Mouse (Mus musculus) lung, postnatal 4 days (tissue): ENCODE measurements at regions not wholly inside any gene's neighbourhood (a gene's known extent, or its start where the extent isn't known, plus 50 kb on each side); places are given as distances from the start of the nearest gene placed in this dataset.

Experiments used
- DNase-seq, 2 experiments: peaks; one replicate each; pipeline ENCODE4 v3.0.0; 2021

DNA sequence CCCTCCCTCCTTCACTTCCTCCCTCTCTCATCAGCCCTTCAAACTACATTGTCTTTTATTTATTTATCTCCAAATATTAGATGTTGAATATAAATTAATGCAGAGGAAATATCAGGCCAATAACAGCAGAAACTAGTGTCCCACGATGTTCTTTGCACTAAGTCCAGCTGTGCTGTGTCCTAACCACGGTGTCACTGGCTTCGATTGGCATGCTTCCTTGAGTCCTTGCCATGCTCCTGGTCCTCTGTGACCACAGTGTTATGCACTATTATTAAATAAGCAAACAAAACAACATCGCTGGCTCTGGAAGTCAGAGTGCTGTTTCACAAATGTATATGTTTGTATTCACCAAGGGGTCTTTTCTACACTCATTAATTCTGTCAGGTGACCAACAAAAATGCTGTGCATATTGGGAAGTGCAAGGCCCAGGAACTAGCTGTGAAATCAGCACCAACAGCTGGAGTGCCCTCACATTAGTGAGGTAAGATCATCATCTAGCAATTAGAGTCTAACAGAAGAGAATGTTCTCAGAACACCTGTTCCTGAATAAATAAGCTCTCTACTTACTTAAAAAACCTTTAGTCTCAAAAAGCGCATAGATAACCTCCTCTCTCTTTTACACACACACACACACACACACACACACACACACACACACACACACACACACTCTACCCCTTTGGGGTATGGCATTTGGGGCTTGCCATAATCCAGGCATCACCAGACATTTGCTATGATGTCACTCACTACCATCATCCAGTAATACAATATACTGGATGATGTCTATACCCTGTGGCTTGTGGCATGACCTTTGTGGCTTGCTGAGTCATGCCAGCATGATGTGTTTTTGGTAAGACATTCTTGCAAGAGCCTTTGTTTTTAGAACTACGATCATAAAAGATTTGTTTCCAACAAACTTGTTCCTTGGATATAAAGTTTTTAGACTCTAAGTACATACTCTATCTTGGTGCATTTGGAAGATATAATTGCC, 81.9 kb upstream of the Rgs2 start:
- peak in 1 of 2 experiments; percentile 28 for DNase-seq

- DNase-seq: no peak
Measured at GRCm38 (mm10) chr1:144078972-144079371, 75.0 kb upstream of the Rgs2 start.

DNA sequence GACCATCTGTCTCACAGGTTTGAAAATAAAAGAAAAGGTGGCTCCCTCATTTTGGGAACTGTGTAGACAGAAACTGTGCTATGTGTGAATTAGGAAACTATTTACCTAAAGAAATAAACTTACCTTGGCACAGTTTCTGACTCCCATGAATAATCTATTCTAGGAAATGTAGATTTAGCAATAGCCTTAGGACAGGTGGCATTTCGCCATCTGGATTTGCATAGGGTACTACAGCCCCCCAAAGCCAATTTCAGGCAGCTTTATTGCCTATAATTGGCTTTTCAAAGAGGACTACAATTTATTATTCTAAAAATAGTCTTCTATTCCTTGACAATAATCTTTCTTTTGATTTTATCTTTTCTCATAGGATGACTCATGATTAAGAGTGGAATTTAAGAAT, 74.5 kb upstream of the Rgs2 start:
- no peak for DNase-seq

DNA sequence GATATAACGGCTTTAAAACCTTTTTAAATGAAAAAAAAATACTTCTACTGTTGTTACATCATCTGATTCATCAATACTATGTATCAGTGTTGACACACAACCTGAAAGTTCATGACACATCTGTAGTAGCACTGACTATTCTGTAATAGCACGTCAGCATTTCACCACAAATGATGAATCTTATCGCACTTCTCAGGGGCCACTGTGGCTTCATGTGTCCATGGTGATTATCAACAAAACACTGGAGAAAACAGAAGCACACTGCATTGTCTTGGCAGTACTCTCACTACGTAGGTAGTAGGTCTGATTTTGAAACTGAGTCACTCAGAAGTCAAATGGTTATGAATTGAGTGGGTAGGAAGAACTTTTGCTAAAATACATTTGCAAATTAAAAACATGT, 72.0 kb upstream of the Rgs2 start:
- DNase-seq: no peak

- DNase-seq: no peak
Measured at GRCm38 (mm10) chr1:144061283-144061682, 57.3 kb upstream of the Rgs2 start.

GRCm38 (mm10) chr1:144055476-144056213, 51.7 kb upstream of the Rgs2 start:
- DNase-seq: no peak
